Mouse (Mus musculus) cortical plate, adult 2 months (tissue): ENCODE results near the gene Zfp507.

ENCODE experiments used
- CTCF ChIP-seq: fragments of 200-500 bp; IDR thresholded peaks from 2 replicates; pipeline ENCODE4 v1.5.1; 2011; ENCODE audit warnings: mild to moderate bottlenecking, control low read depth, low read length; ENCODE audit not compliant: insufficient read depth; ENCODE audit errors: extremely low read depth
- POLR2A ChIP-seq: fragments of 200-500 bp; IDR thresholded peaks from 2 replicates; pipeline ENCODE4 v1.6.1; 2011; ENCODE audit warnings: mild to moderate bottlenecking, low read length, control low read depth; ENCODE audit not compliant: insufficient read depth; ENCODE audit errors: extremely low read depth

- TF ChIP-seq POLR2A (no peak), CTCF (no peak)
These were observed 70.2 kb downstream of the Zfp507 start for GRCm38 (mm10) chr7:35732585-35733059.
